Mouse (Mus musculus) neutrophil, adult 59 days (primary cell): ENCODE results near the gene Tbc1d9b. TPM values are rescaled to one million over a fixed set of nuclear protein-coding genes. Genes with fewer than 3 reads are reported as not detected.

Experiments used
- total RNA-seq, 2 experiments: library from RNA; stranded (reverse); gene quantifications; 1 replicate in 1 of 2; 2 replicates in 1 of 2; pipeline ENCODE4 v1.2.4; 2023

The Tbc1d9b gene
- 10 to 100 TPM; 55.4 to 64.1 TPM for total RNA-seq

GRCm38 (mm10) chr11:50130811-50131766 lies at the start of gene Tbc1d9b:
Gene Tbc1d9b, plus strand, starts transcription at chr11:50131396.

GRCm38 (mm10) chr11:50174111-50174729 lies 43.0 kb downstream of the Tbc1d9b start, which contains the start of gene Mrnip:
Gene Mrnip, plus strand, starts transcription at chr11:50174444.

GRCm38 (mm10) chr11:50210505-50211151 lies 79.4 kb downstream of the Tbc1d9b start, which contains the start of the genes Sqstm1 and Mgat4b:
Gene Sqstm1, minus strand, starts transcription at chr11:50210827.
Gene Mgat4b, plus strand, starts transcription at chr11:50210890.

Other genes with a start within 250 kb of the Tbc1d9b start
- not detected for gene Rasgef1c, start 229.6 kb upstream of the Tbc1d9b start, total RNA-seq
- gene Rnf130, start 106.0 kb upstream of the Tbc1d9b start, total RNA-seq, result 100 to 1,000 TPM; 244 to 262 TPM
- gene Mrnip, start 43.0 kb downstream of the Tbc1d9b start, total RNA-seq, result 1 to 10 TPM; 2.8 to 4.0 TPM
- 100 to 1,000 TPM; 315 to 336 TPM for gene Sqstm1, start 79.4 kb downstream of the Tbc1d9b start, total RNA-seq
- gene Mgat4b, start 79.5 kb downstream of the Tbc1d9b start, total RNA-seq, result 10 to 100 TPM; 14.0 to 20.4 TPM
- 1 to 10 TPM in 1 of 2 experiments, under 1 TPM in 1; 0.71 to 1.6 TPM for gene Ltc4s, start 107.2 kb downstream of the Tbc1d9b start, total RNA-seq
- 10 to 100 TPM; 46.0 to 48.1 TPM for gene Maml1, start 160.9 kb downstream of the Tbc1d9b start, total RNA-seq
- 100 to 1,000 TPM; 152 to 185 TPM for gene Canx, start 194.3 kb downstream of the Tbc1d9b start, total RNA-seq
- gene Cby3, start 223.1 kb downstream of the Tbc1d9b start, total RNA-seq, result not detected
- gene Hnrnph1, start 245.6 kb downstream of the Tbc1d9b start, total RNA-seq, result 100 to 1,000 TPM; 424 to 460 TPM